Mouse (Mus musculus) hindbrain, postnatal 0 days (tissue): ENCODE results near the gene Prl7a1. TPM values are rescaled to one million over a fixed set of nuclear protein-coding genes. Genes with fewer than 3 reads are reported as not detected.

Experiments
- ATAC-seq: fragments of 200-750 bp; cut with Nextera tagmentation; 2 replicates; pipeline ENCODE4 v1.8.0; 2017; ENCODE audit warnings: mild to moderate bottlenecking, moderate TSS enrichment, moderate library complexity
- DNase-seq: peaks from one replicate; pipeline ENCODE4 v3.0.0-alpha.2; 2015; ENCODE audit warnings: low spot score
- H3K27ac ChIP-seq: fragments of 300-500 bp; sonication (generic); 2 replicates; pipeline ENCODE4 v1.5.1; 2014; ENCODE audit warnings: mild to moderate bottlenecking
- H3K27me3 ChIP-seq: fragments of 300-500 bp; sonication (generic); 2 replicates; pipeline ENCODE4 v1.6.1; 2014; ENCODE audit warnings: low read length, mixed read lengths; ENCODE audit not compliant: insufficient read depth
- H3K36me3 ChIP-seq: fragments of 300-500 bp; sonication (generic); 2 replicates; pipeline ENCODE4 v1.6.1; 2014; ENCODE audit warnings: low read length, mixed read lengths; ENCODE audit not compliant: insufficient read depth
- H3K4me1 ChIP-seq: fragments of 300-500 bp; sonication (generic); 2 replicates; pipeline ENCODE4 v1.6.1; 2014; ENCODE audit warnings: antibody characterized with exemption, low read length, mixed read lengths; ENCODE audit not compliant: insufficient read depth
- H3K4me2 ChIP-seq: fragments of 300-500 bp; sonication (generic); 2 replicates; pipeline ENCODE4 v1.6.1; 2014; ENCODE audit warnings: low read depth, mild to moderate bottlenecking, low read length, moderate library complexity, mixed read lengths
- H3K4me3 ChIP-seq: fragments of 300-500 bp; sonication (generic); 2 replicates; pipeline ENCODE4 v1.5.1; 2014; ENCODE audit warnings: low read length
- H3K9ac ChIP-seq: fragments of 300-500 bp; sonication (generic); replicated peaks from 2 replicates; pipeline ENCODE4 v1.6.1; 2014; ENCODE audit warnings: mild to moderate bottlenecking, low read length, moderate library complexity, mixed read lengths
- H3K9me3 ChIP-seq: fragments of 300-500 bp; sonication (generic); 2 replicates; pipeline ENCODE4 v1.6.1; 2016; ENCODE audit warnings: low read length, mixed read lengths
- CTCF ChIP-seq: IDR thresholded peaks from 2 replicates; pipeline ENCODE4 v1.5.1; 2016; ENCODE audit warnings: antibody characterized with exemption, control low read depth, low read depth
- WGBS: fragments of 180-500 bp; shearing (Covaris S2); extraction: QIAGEN DNeasy Blood & Tissue Kit; methylation state at CpG from one replicate; pipeline ENCODE4 v1.1.7; 2014; 5-methylcytosine and 5-hydroxymethylcytosine counted together
- polyA plus RNA-seq: library from polyadenylated mRNA; unstranded; fragments of >200 nt; fragmentation: Nextera tagmentation; extraction: Ambion mirVana; gene quantifications from 2 replicates; pipeline ENCODE4 v1.2.1, GENCODE M21; 2015
- total RNA-seq: library from RNA; depleted of rRNA; stranded (reverse); fragments of >200 nt; gene quantifications from 2 replicates; pipeline ENCODE4 v1.2.3, GENCODE M21; 2014; rRNA removed

Gene Prl7a1
- total RNA-seq (not detected in 2 replicates), polyA plus RNA-seq (not detected in 2 replicates)

DNA sequence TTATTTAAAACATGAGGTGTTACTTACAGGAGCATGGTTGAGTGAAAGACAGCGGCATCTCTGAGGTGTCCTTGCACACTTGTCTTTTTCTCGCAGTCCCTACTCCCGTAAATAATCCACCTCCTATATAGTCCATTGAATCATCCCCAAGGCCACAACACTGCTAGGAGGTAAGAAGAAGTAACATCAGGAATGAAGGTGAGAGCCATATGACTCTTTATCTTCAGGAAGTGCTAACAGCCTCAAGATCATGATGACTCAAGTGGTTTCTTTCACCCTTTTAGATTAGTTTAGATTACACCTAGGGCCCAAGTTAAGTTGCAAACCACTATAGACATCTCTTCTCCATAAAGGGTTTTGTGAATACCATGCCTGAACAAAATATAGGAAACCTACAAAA is at the start of gene Prl7a1:
Prl7a1 (minus strand) TSS at position 101 of the 400 bp plus-strand sequence.
- Histone ChIP-seq H3K9me3 (no peaks in the 10 kb centered on the region), H3K9ac (no peak within 1 kb of the TSS), H3K4me2 (no peak within 1 kb of the TSS), H3K27ac (no peak within 1 kb of the TSS), H3K4me3 (no peak within 1 kb of the TSS), H3K36me3 (no peaks in the 10 kb centered on the region), H3K27me3 (no peaks in the 10 kb centered on the region), H3K4me1 (no peaks in the 10 kb centered on the region)
- DNase-seq (no peak), ATAC-seq (no peak)
- over 99% methylated on average over 3 of the region's 3 CpGs for WGBS
- TF ChIP-seq CTCF, result no peak

DNA sequence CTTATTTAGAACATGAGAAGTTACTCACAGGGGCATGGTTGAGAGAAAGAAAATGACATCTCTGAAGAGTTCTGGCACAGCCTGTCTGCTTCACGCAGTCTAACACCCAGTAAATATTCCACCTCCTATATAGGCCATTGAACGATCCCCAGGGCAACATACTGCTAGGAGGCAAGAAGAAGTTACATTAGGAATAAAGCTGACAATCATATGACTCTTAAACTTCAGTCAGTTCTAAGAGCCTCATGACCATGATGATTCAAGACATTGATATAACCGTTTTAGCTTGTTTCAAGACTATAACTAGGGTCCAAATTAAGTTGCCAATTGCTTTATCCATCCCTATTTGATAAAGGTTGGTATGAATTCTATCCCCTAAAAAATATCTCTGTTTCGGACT is 25.6 kb upstream of the Prl7a1 start, which contains the start of gene Prl7a2:
Prl7a2 (minus strand) TSS at position 101 of the 400 bp plus-strand sequence.
- no peaks in the 10 kb centered on the region for H3K27me3 ChIP-seq
- no peaks in the 10 kb centered on the region for H3K4me1 ChIP-seq
- H3K27ac ChIP-seq, result no peak within 1 kb of the TSS
- no peak within 1 kb of the TSS for H3K4me2 ChIP-seq
- H3K4me3 ChIP-seq, result no peak within 1 kb of the TSS
- H3K9ac ChIP-seq, result no peak within 1 kb of the TSS
- ATAC-seq (no peak), DNase-seq (no peak)
- no peaks in the 10 kb centered on the region for H3K9me3 ChIP-seq
- H3K36me3 ChIP-seq, result no peaks in the 10 kb centered on the region
- TF ChIP-seq CTCF, result no peak
- 84% methylated on average over 4 of the region's 4 CpGs for WGBS

DNA sequence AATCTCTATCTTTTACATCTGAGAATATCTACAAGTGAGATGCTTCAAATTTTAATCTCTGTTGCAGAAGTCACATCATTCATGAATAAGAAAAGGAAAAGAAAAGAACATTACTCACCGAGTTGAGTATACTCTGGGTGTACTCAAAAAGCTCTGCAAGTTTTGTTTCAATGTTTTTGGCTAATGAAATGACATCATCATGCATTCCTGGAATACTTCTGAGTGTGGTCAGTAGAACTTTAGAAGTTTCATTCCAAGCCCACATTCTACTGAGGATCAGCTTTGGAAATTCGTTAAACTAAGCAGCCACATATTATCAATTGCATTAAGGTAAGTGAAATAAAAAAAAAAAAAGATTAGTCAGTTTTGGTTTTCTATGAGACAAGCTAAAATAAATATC is 18.5 kb upstream of the Prl7a1 start:
- Histone ChIP-seq H3K9ac (no peak overlapping the region), H3K27me3 (no peaks in the 10 kb centered on the region), H3K27ac (no peak overlapping the region), H3K36me3 (no peaks in the 10 kb centered on the region), H3K4me2 (no peak overlapping the region), H3K4me3 (no peak overlapping the region), H3K9me3 (no peaks in the 10 kb centered on the region), H3K4me1 (no peaks in the 10 kb centered on the region)
- no peak for TF ChIP-seq CTCF
- no peak for DNase-seq
- WGBS, result 91% methylated on average over 2 of the region's 2 CpGs
- ATAC-seq, result no peak

DNA sequence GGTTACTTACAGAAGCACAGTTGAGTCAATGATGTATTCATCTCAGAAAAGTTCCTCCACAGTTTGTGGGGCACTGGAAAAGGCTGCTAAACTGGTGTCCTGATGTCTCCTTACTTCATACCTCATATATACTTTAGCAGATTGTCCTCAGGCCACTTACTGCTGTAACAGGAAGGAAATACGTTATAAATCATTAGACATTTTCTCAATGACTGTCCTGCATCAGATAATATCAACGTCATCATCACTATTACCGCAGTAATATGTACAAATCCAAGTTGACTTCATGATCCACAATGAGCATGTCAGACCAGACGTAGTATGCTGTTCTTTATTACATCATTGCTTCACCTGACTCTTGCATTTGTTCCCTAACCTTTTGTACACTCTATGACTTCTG is 31.8 kb downstream of the Prl7a1 start, which contains the start of gene Prl7b1:
Prl7b1 (minus strand) TSS at position 101 of the 400 bp plus-strand sequence.
- no peak within 1 kb of the TSS for H3K4me2 ChIP-seq
- H3K9ac ChIP-seq, result no peak within 1 kb of the TSS
- ATAC-seq (no peak), DNase-seq (no peak)
- H3K9me3 ChIP-seq, result no peaks in the 10 kb centered on the region
- H3K27ac ChIP-seq, result no peak within 1 kb of the TSS
- no peak for TF ChIP-seq CTCF
- no peaks in the 10 kb centered on the region for H3K36me3 ChIP-seq
- no peak within 1 kb of the TSS for H3K4me3 ChIP-seq
- H3K27me3 ChIP-seq, result no peaks in the 10 kb centered on the region
- no peaks in the 10 kb centered on the region for H3K4me1 ChIP-seq
- WGBS, result 82% methylated on average over 4 of the region's 4 CpGs

Other genes starting within 250 kb of the Prl7a1 start
- gene Prl8a6, start 203.8 kb downstream of the Prl7a1 start, total RNA-seq, result not detected in 2 replicates
- not detected in 2 replicates for gene Prl8a6, start 203.8 kb downstream of the Prl7a1 start, polyA plus RNA-seq
- gene Prl8a8, start 129.3 kb downstream of the Prl7a1 start, total RNA-seq, result not detected in 2 replicates
- gene Prl8a8, start 129.3 kb downstream of the Prl7a1 start, polyA plus RNA-seq, result not detected in 2 replicates
- gene Prl8a9, start 77.9 kb downstream of the Prl7a1 start, total RNA-seq, result not detected in 2 replicates
- not detected in 2 replicates for gene Prl8a9, start 77.9 kb downstream of the Prl7a1 start, polyA plus RNA-seq
- gene Prl8a1, start 60.3 kb downstream of the Prl7a1 start, total RNA-seq, result not detected in 2 replicates
- gene Prl8a1, start 60.3 kb downstream of the Prl7a1 start, polyA plus RNA-seq, result not detected in 2 replicates
- not detected in 2 replicates for gene Prl7b1, start 31.9 kb downstream of the Prl7a1 start, total RNA-seq
- gene Prl7b1, start 31.9 kb downstream of the Prl7a1 start, polyA plus RNA-seq, result not detected in 2 replicates
- not detected in 2 replicates for gene Prl7a2, start 25.5 kb upstream of the Prl7a1 start, total RNA-seq
- not detected in 2 replicates for gene Prl7a2, start 25.5 kb upstream of the Prl7a1 start, polyA plus RNA-seq
- gene Prl7d1, start 74.2 kb upstream of the Prl7a1 start, total RNA-seq, result not detected in 2 replicates
- not detected in 2 replicates for gene Prl7d1, start 74.2 kb upstream of the Prl7a1 start, polyA plus RNA-seq
- gene Prl7c1, start 138.3 kb upstream of the Prl7a1 start, total RNA-seq, result not detected in 2 replicates
- not detected in 2 replicates for gene Prl7c1, start 138.3 kb upstream of the Prl7a1 start, polyA plus RNA-seq
- not detected in 2 replicates for gene Prl2a1, start 159.2 kb upstream of the Prl7a1 start, total RNA-seq
- not detected in 2 replicates for gene Prl2a1, start 159.2 kb upstream of the Prl7a1 start, polyA plus RNA-seq
- not detected in 2 replicates for gene Prl2c1, start 206.8 kb upstream of the Prl7a1 start, total RNA-seq
- not detected in 2 replicates for gene Prl2c1, start 206.8 kb upstream of the Prl7a1 start, polyA plus RNA-seq